Mouse (Mus musculus): ENCODE measurements around the gene Sipa1l3.
A peak's percentile ranks its signal among the peaks of the same experiment; 100 is the strongest.

The Sipa1l3 gene

GRCm38 (mm10) chr7:29480590-29481344 lies 37.7 kb downstream of the Sipa1l3 start:
- DNase-seq (ENCODE audit: low read depth, low spot score): no peak

- DNase-seq (ENCODE audit: low read depth, low spot score): no peak
Observed at GRCm38 (mm10) chr7:29480183-29480582, 38.3 kb downstream of the Sipa1l3 start.

GRCm38 (mm10) chr7:29475005-29475404 lies 43.4 kb downstream of the Sipa1l3 start:
- DNase-seq (ENCODE audit: low read depth, low spot score): no peak

GRCm38 (mm10) chr7:29471309-29471708 lies 47.1 kb downstream of the Sipa1l3 start:
- no peak for DNase-seq (ENCODE audit: low read depth, low spot score)

- no peak for DNase-seq (ENCODE audit: low read depth, low spot score)
Observed at GRCm38 (mm10) chr7:29469602-29470344, 48.7 kb downstream of the Sipa1l3 start.

- no peak for DNase-seq (ENCODE audit: low read depth, low spot score)
Observed at GRCm38 (mm10) chr7:29468593-29468992, 49.8 kb downstream of the Sipa1l3 start.

GRCm38 (mm10) chr7:29466585-29466984 lies 51.9 kb downstream of the Sipa1l3 start:
- no peak for DNase-seq (ENCODE audit: low read depth, low spot score)

- DNase-seq (ENCODE audit: low read depth, low spot score): no peak
Observed at GRCm38 (mm10) chr7:29465736-29466135, 52.7 kb downstream of the Sipa1l3 start.

GRCm38 (mm10) chr7:29462820-29463219 lies 55.6 kb downstream of the Sipa1l3 start:
- no peak for DNase-seq (ENCODE audit: low read depth, low spot score)

- DNase-seq (ENCODE audit: low read depth, low spot score): no peak
Observed at GRCm38 (mm10) chr7:29462178-29462577, 56.3 kb downstream of the Sipa1l3 start.

GRCm38 (mm10) chr7:29461557-29461956 lies 56.9 kb downstream of the Sipa1l3 start:
- DNase-seq (ENCODE audit: low read depth, low spot score): no peak

GRCm38 (mm10) chr7:29458889-29459740 lies 59.3 kb downstream of the Sipa1l3 start:
- no peak for DNase-seq (ENCODE audit: low read depth, low spot score)

GRCm38 (mm10) chr7:29457772-29458171 lies 60.7 kb downstream of the Sipa1l3 start:
- no peak for DNase-seq (ENCODE audit: low read depth, low spot score)

- no peak for DNase-seq (ENCODE audit: low read depth, low spot score)
Observed at GRCm38 (mm10) chr7:29456716-29457115, 61.7 kb downstream of the Sipa1l3 start.

GRCm38 (mm10) chr7:29455591-29455990 lies 62.9 kb downstream of the Sipa1l3 start:
- DNase-seq (ENCODE audit: low read depth, low spot score): no peak

- DNase-seq (ENCODE audit: low read depth, low spot score): no peak
Observed at GRCm38 (mm10) chr7:29454965-29455364, 63.5 kb downstream of the Sipa1l3 start.

- DNase-seq (ENCODE audit: low read depth, low spot score): peak; percentile 53
Observed at GRCm38 (mm10) chr7:29452991-29453741, 65.3 kb downstream of the Sipa1l3 start.

- no peak for DNase-seq (ENCODE audit: low read depth, low spot score)
Observed at GRCm38 (mm10) chr7:29452381-29452780, 66.1 kb downstream of the Sipa1l3 start.

- DNase-seq (ENCODE audit: low read depth, low spot score): no peak
Observed at GRCm38 (mm10) chr7:29450175-29450574, 68.3 kb downstream of the Sipa1l3 start.

GRCm38 (mm10) chr7:29448830-29449229 lies 69.6 kb downstream of the Sipa1l3 start:
- no peak for DNase-seq (ENCODE audit: low read depth, low spot score)

- DNase-seq (ENCODE audit: low read depth, low spot score): no peak
Observed at GRCm38 (mm10) chr7:29447147-29447829, 71.2 kb downstream of the Sipa1l3 start.
